Mouse (Mus musculus): ENCODE results near the gene Prtg.

- TF ChIP-seq CTCF (IDR thresholded peaks at IDR 0.05; ENCODE audit: low read depth) (no peak), EP300 (IDR thresholded peaks at IDR 0.05; ENCODE audit: low read depth) (no peak)
Measured at GRCm38 (mm10) chr9:72949572-72949971, 142.9 kb downstream of the Prtg start.
